In the genomic region with DNA sequence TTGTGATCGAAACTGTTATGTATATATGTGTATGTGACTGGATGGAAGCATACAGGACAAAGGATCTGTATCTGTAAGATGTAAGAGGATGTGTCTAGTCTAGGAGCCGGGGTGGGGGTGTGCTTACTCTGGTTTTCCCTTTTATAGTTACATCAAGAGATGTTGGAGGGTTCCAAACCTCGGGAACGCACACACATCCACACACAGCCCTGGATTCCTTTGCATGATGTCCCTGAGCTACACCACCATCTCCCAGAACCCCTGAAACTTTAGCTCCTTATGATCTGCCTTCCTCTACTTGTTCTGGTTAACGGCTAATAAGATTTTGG, we compare ENCODE assay signal across 8 mouse cellular contexts. TPM values are rescaled to one million over a fixed set of nuclear protein-coding genes. Genes with fewer than 3 reads are reported as not detected.
DNase-seq lines count a peak whose midpoint lies in the region; ATAC-seq lines count a peak whose summit lies in the region.

No protein-coding gene starts in this region.

- peaks cover 18% of the 10 kb centered on the region for H3K27me3 ChIP-seq in forebrain, embryonic 10.5 days (ENCODE audit: poor library complexity, severe bottlenecking)
- peaks cover 27% of the 10 kb centered on the region for H3K27me3 ChIP-seq in forebrain, embryonic 12.5 days
- H3K27me3 ChIP-seq in lung, embryonic 16.5 days (ENCODE audit: control insufficient read depth, insufficient read depth, low read depth, low read length) = no peaks in the 10 kb centered on the region
- H3K27me3 ChIP-seq in limb, embryonic 10.5 days (ENCODE audit: low read depth, poor library complexity, severe bottlenecking) = no peaks in the 10 kb centered on the region
- H3K27me3 ChIP-seq in stomach, embryonic 15.5 days (replicated peaks) = no peaks in the 10 kb centered on the region

- H3K9me3 ChIP-seq in forebrain, embryonic 10.5 days = no peaks in the 10 kb centered on the region
- no peaks in the 10 kb centered on the region for H3K9me3 ChIP-seq in forebrain, embryonic 12.5 days
- H3K9me3 ChIP-seq in lung, embryonic 16.5 days (ENCODE audit: control insufficient read depth, low read length) = no peaks in the 10 kb centered on the region
- H3K9me3 ChIP-seq in limb, embryonic 10.5 days (replicated peaks) = no peaks in the 10 kb centered on the region
- H3K9me3 ChIP-seq in stomach, embryonic 15.5 days = no peaks in the 10 kb centered on the region

- H3K36me3 ChIP-seq in forebrain, embryonic 10.5 days (replicated peaks) = peaks cover 40% of the 10 kb centered on the region
- H3K36me3 ChIP-seq in forebrain, embryonic 12.5 days (replicated peaks) = no peaks in the 10 kb centered on the region
- H3K36me3 ChIP-seq in lung, embryonic 16.5 days (ENCODE audit: control insufficient read depth, insufficient read depth, low read length) = peaks cover 9% of the 10 kb centered on the region
- H3K36me3 ChIP-seq in limb, embryonic 10.5 days = peaks cover 35% of the 10 kb centered on the region
- 0 out of 2 replicates have a peak, but pooled peaks cover 3% of the 10 kb centered on the region for H3K36me3 ChIP-seq in stomach, embryonic 15.5 days

- 93% methylated on average over 5 of the region's 5 CpGs for WGBS in forebrain, embryonic 10.5 days
- 94% methylated on average over 5 of the region's 5 CpGs for WGBS in forebrain, embryonic 12.5 days
- WGBS in lung, embryonic 16.5 days = 72% methylated on average over 5 of the region's 5 CpGs
- 89% methylated on average over 5 of the region's 5 CpGs for WGBS in limb, embryonic 10.5 days
- 75% methylated on average over 5 of the region's 5 CpGs for WGBS in stomach, embryonic 15.5 days

- peak overlapping the region; percentile 62 for H3K4me3 ChIP-seq in forebrain, embryonic 10.5 days
- H3K4me3 ChIP-seq in forebrain, embryonic 12.5 days (replicated peaks) = no peak overlapping the region
- H3K4me3 ChIP-seq in lung, embryonic 16.5 days (ENCODE audit: low read length) = peak overlapping the region; percentile 62
- peak overlapping the region; percentile 67 for H3K4me3 ChIP-seq in limb, embryonic 10.5 days
- H3K4me3 ChIP-seq in stomach, embryonic 15.5 days (replicated peaks) = peak overlapping the region; percentile 22

- no peak overlapping the region for H3K9ac ChIP-seq in forebrain, embryonic 12.5 days
- H3K9ac ChIP-seq in lung, embryonic 16.5 days (ENCODE audit: low read length) = peak overlapping the region; percentile 11; the same call in 1 of the 2 replicates
- no peak overlapping the region for H3K9ac ChIP-seq in stomach, embryonic 15.5 days

- H3K27ac ChIP-seq in forebrain, embryonic 10.5 days = peak overlapping the region; percentile 87; the same call in 1 of the 2 replicates
- H3K27ac ChIP-seq in forebrain, embryonic 12.5 days = no peak overlapping the region
- H3K27ac ChIP-seq in lung, embryonic 16.5 days (ENCODE audit: low read length) = peak overlapping the region; percentile 94
- H3K27ac ChIP-seq in limb, embryonic 10.5 days = peak overlapping the region; percentile 90
- H3K27ac ChIP-seq in stomach, embryonic 15.5 days = peak overlapping the region; percentile 87; the same call in 1 of the 2 replicates

- H3K4me2 ChIP-seq in forebrain, embryonic 12.5 days = no peak overlapping the region
- peak overlapping the region; percentile 87 for H3K4me2 ChIP-seq in lung, embryonic 16.5 days (ENCODE audit: low read depth, low read length)
- H3K4me2 ChIP-seq in stomach, embryonic 15.5 days = peak overlapping the region; percentile 81

- peaks cover 45% of the 10 kb centered on the region for H3K4me1 ChIP-seq in forebrain, embryonic 10.5 days
- peaks cover 22% of the 10 kb centered on the region for H3K4me1 ChIP-seq in forebrain, embryonic 12.5 days
- H3K4me1 ChIP-seq in lung, embryonic 16.5 days (replicated peaks; ENCODE audit: control insufficient read depth, insufficient read depth, low read length) = peaks cover 44% of the 10 kb centered on the region
- peaks cover 51% of the 10 kb centered on the region for H3K4me1 ChIP-seq in limb, embryonic 10.5 days
- H3K4me1 ChIP-seq in stomach, embryonic 15.5 days = peaks cover 35% of the 10 kb centered on the region

- ATAC-seq in forebrain, embryonic 12.5 days (ENCODE audit: low FRiP score) = no peak
- ATAC-seq in lung, embryonic 16.5 days (ENCODE audit: low read depth) = peak; percentile 1; the same call in 1 of the 2 replicates
- ATAC-seq in stomach, embryonic 15.5 days (ENCODE audit: insufficient read depth, low FRiP score, low read depth) = no peak

- DNase-seq in forebrain, embryonic 10.5 days (ENCODE audit: extremely low spot score, low spot score) = no peak
- no peak for DNase-seq in lung, adult 18-20 months
- DNase-seq in limb, embryonic 10.5 days (ENCODE audit: low spot score) = no peak
- DNase-seq in ovary, postnatal 14 days (ENCODE audit: low spot score) = no peak
- no peak for DNase-seq in layer of hippocampus, postnatal 25 days (ENCODE audit: extremely low spot score in 1 of 2, low spot score in 1 of 2)

RNA-seq across cellular contexts. Expression of a gene that starts 1.7 kb away (rescaled TPM):
- 21.4 and 22.4 TPM in 2 replicates for polyA plus RNA-seq in forebrain, embryonic 10.5 days (2016; fragmentation: Nextera tagmentation; extraction: Ambion mirVana)
- polyA plus RNA-seq in forebrain, embryonic 12.5 days (2016; fragmentation: Nextera tagmentation; extraction: Ambion mirVana) = 11.4 and 13.3 TPM in 2 replicates
- polyA plus RNA-seq in lung, embryonic 16.5 days (2015; fragmentation: Nextera tagmentation; extraction: Ambion mirVana) = 46.1 and 48.3 TPM in 2 replicates
- polyA plus RNA-seq in limb, embryonic 10.5 days (2016; fragmentation: Nextera tagmentation; extraction: Ambion mirVana) = 30.2 and 38.9 TPM in 2 replicates
- 22.6 and 24.7 TPM in 2 replicates for polyA plus RNA-seq in stomach, embryonic 15.5 days (2015; fragmentation: Nextera tagmentation; extraction: Ambion mirVana)
- 1 to 10 TPM; 3.8 to 4.0 TPM for total RNA-seq in layer of hippocampus, postnatal 25 days (2021)

RNA-seq across cellular contexts. Expression of a gene that starts 19.6 kb away (rescaled TPM):
- 338 and 346 TPM in 2 replicates for polyA plus RNA-seq in forebrain, embryonic 10.5 days (2016; fragmentation: Nextera tagmentation; extraction: Ambion mirVana)
- 377 and 388 TPM in 2 replicates for polyA plus RNA-seq in forebrain, embryonic 12.5 days (2016; fragmentation: Nextera tagmentation; extraction: Ambion mirVana)
- polyA plus RNA-seq in lung, embryonic 16.5 days (2015; fragmentation: Nextera tagmentation; extraction: Ambion mirVana) = 279 and 289 TPM in 2 replicates
- polyA plus RNA-seq in limb, embryonic 10.5 days (2016; fragmentation: Nextera tagmentation; extraction: Ambion mirVana) = 325 and 350 TPM in 2 replicates
- polyA plus RNA-seq in stomach, embryonic 15.5 days (2015; fragmentation: Nextera tagmentation; extraction: Ambion mirVana) = 249 and 270 TPM in 2 replicates
- 100 to 1,000 TPM; 304 to 328 TPM for total RNA-seq in layer of hippocampus, postnatal 25 days (2021)

RNA-seq across cellular contexts. Expression of a gene that starts 30.4 kb away (rescaled TPM):
- 22.7 and 27.9 TPM in 2 replicates for polyA plus RNA-seq in forebrain, embryonic 10.5 days (2016; fragmentation: Nextera tagmentation; extraction: Ambion mirVana)
- 27.3 and 27.8 TPM in 2 replicates for polyA plus RNA-seq in forebrain, embryonic 12.5 days (2016; fragmentation: Nextera tagmentation; extraction: Ambion mirVana)
- polyA plus RNA-seq in lung, embryonic 16.5 days (2015; fragmentation: Nextera tagmentation; extraction: Ambion mirVana) = 78.8 and 89.6 TPM in 2 replicates
- 24.8 and 28.5 TPM in 2 replicates for polyA plus RNA-seq in limb, embryonic 10.5 days (2016; fragmentation: Nextera tagmentation; extraction: Ambion mirVana)
- polyA plus RNA-seq in stomach, embryonic 15.5 days (2015; fragmentation: Nextera tagmentation; extraction: Ambion mirVana) = 31.4 and 31.5 TPM in 2 replicates
- total RNA-seq in layer of hippocampus, postnatal 25 days (2021) = 10 to 100 TPM; 27.8 to 35.8 TPM

RNA-seq across cellular contexts. Expression of a gene that starts 44.4 kb away (rescaled TPM):
- 848 and 864 TPM in 2 replicates for polyA plus RNA-seq in forebrain, embryonic 10.5 days (2016; fragmentation: Nextera tagmentation; extraction: Ambion mirVana)
- 686 and 713 TPM in 2 replicates for polyA plus RNA-seq in forebrain, embryonic 12.5 days (2016; fragmentation: Nextera tagmentation; extraction: Ambion mirVana)
- 929 and 1,039 TPM in 2 replicates for polyA plus RNA-seq in lung, embryonic 16.5 days (2015; fragmentation: Nextera tagmentation; extraction: Ambion mirVana)
- polyA plus RNA-seq in limb, embryonic 10.5 days (2016; fragmentation: Nextera tagmentation; extraction: Ambion mirVana) = 867 and 991 TPM in 2 replicates
- 888 and 917 TPM in 2 replicates for polyA plus RNA-seq in stomach, embryonic 15.5 days (2015; fragmentation: Nextera tagmentation; extraction: Ambion mirVana)
- 100 to 1,000 TPM; 728 to 834 TPM for total RNA-seq in layer of hippocampus, postnatal 25 days (2021)

RNA-seq across cellular contexts. Expression of a gene that starts 44.4 kb away (rescaled TPM):
- polyA plus RNA-seq in forebrain, embryonic 10.5 days (2016; fragmentation: Nextera tagmentation; extraction: Ambion mirVana) = 439 and 441 TPM in 2 replicates
- polyA plus RNA-seq in forebrain, embryonic 12.5 days (2016; fragmentation: Nextera tagmentation; extraction: Ambion mirVana) = 371 and 397 TPM in 2 replicates
- polyA plus RNA-seq in lung, embryonic 16.5 days (2015; fragmentation: Nextera tagmentation; extraction: Ambion mirVana) = 482 and 489 TPM in 2 replicates
- 497 and 518 TPM in 2 replicates for polyA plus RNA-seq in limb, embryonic 10.5 days (2016; fragmentation: Nextera tagmentation; extraction: Ambion mirVana)
- 459 and 493 TPM in 2 replicates for polyA plus RNA-seq in stomach, embryonic 15.5 days (2015; fragmentation: Nextera tagmentation; extraction: Ambion mirVana)
- 100 to 1,000 TPM; 214 to 222 TPM for total RNA-seq in layer of hippocampus, postnatal 25 days (2021)
